Mouse (Mus musculus): ENCODE data around the gene Me3. TPM values are rescaled to one million over a fixed set of nuclear protein-coding genes. Genes with fewer than 3 reads are reported as not detected.

Me3 gene
- 3.3 and 3.6 TPM in 2 replicates for polyA plus RNA-seq (2015; fragmentation: Nextera tagmentation; extraction: Ambion mirVana)

DNA sequence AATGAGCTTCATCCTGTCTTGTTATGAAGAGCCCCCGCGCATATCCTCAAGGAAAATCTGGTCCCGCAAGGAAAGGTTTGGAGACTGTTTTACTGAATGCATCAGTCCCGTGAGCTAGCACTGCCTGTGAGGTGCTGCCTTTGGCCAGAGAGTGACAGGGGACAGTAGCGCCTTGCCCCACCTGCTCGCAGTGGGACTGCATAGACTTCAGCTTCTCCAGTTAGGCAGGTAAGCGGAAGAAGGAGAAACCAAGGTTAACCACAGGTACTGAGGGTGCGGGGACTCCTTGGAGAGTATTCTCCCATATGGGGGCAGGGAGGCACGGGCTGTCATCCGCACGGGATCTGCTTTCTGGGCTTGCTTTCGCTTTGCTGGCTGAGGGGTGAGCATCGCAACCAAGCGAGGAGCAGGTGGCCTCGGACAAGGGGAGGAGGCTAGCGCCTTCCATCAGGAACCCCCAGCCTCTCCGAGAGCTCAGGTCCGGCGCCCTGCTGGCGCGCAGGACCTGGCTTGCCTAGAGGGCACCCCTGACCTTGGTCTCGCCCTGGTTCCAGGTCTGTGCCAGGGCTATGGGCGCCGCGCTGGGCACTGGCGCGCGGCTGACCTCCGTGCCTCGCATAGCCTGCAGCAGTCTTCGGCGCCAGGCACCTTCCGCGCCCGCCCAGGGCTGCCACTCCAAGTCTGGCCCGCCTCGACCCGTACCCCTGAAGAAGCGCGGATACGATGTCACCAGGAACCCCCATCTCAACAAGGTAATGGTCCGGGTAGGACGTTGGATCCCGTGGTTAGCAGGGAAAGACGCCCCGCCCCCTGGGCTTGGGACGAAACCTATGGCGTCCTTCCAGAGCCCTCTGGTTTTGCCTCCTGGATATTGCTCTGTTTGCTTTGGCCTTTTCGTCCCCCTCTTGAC, at the start of gene Me3:
Gene Me3, plus strand, starts transcription at position 51 of the 910 bp plus-strand sequence.
- H3K27me3 ChIP-seq (replicated peaks): no peaks in the 10 kb centered on the region
- H3K4me2 ChIP-seq (replicated peaks): peak within 1 kb of the TSS; percentile 98
- peak within 1 kb of the TSS; percentile 66 for H3K9ac ChIP-seq
- H3K4me1 ChIP-seq (replicated peaks): no peaks in the 10 kb centered on the region
- H3K4me3 ChIP-seq (replicated peaks): peak within 1 kb of the TSS; percentile 70
- H3K27ac ChIP-seq: no peak within 1 kb of the TSS
- WGBS: 4% methylated on average over 49 of the region's 49 CpGs
- H3K9me3 ChIP-seq: no peaks in the 10 kb centered on the region
- peak; percentile 86 for ATAC-seq
- no peaks in the 10 kb centered on the region for H3K36me3 ChIP-seq

DNA sequence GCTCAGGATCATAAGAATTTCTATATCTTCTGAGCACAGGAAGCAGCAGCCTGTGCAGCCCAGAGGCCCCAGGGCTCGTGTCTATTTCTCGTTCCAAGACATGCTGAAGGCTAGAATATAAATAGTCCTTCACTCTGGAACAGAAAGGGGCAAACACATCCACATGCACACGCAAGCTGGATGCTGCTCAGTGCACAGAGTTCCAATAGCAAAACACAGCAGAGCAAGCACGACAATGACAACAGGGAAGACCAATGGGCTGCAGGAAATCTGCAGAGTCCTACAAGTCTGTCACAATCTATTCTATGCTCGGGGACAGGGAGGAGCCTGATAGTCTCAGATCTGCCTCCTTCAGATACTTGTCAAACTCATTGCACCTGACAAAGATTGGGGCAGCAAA, 42.2 kb upstream of the Me3 start:
- H3K27ac ChIP-seq: no peak overlapping the region
- no peaks in the 10 kb centered on the region for H3K27me3 ChIP-seq (replicated peaks)
- ATAC-seq: no peak
- no peak overlapping the region for H3K9ac ChIP-seq
- H3K36me3 ChIP-seq: no peaks in the 10 kb centered on the region
- 68% methylated on average over 5 of the region's 5 CpGs for WGBS
- H3K4me1 ChIP-seq (replicated peaks): no peaks in the 10 kb centered on the region
- no peaks in the 10 kb centered on the region for H3K9me3 ChIP-seq
- H3K4me2 ChIP-seq (replicated peaks): no peak overlapping the region
- H3K4me3 ChIP-seq (replicated peaks): no peak overlapping the region

DNA sequence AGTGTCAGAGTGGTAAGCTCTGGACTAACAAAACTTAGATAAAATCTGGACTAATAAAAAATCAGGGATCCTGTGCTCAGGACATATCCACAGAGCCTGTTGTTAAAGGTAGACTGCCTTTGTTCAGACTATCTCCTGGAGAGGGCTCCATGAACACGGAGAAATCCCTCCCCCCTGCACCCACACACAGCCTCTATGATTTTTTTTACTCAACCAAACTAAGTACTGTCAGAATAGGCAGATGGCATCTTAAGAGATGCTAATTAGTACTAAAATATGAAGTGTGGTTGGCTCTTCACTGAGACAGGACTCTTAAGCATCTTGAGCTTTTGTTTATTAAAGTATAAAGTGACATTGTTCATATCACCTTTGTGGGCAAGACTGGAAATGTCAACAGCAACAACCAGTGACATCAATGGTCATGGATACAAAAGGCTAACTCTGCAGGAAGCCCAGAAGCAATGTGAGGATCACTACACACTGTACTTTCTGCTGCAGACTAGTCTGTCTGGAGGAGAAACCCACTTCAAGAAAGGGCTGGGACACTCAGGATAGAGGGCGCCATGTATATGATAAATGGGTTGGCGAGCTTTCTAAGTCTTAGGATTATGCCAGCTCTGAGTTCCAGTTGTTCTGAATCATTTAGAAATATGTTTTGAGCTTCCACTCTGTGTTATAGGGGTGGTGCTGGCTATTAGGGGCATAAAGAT, 41.5 kb upstream of the Me3 start:
- Histone ChIP-seq H3K9me3 (no peaks in the 10 kb centered on the region), H3K4me2 (replicated peaks) (no peak overlapping the region), H3K27ac (no peak overlapping the region), H3K36me3 (no peaks in the 10 kb centered on the region), H3K4me1 (replicated peaks) (no peaks in the 10 kb centered on the region), H3K27me3 (replicated peaks) (no peaks in the 10 kb centered on the region), H3K9ac (no peak overlapping the region), H3K4me3 (replicated peaks) (no peak overlapping the region)
- no peak for ATAC-seq
- WGBS: 75% methylated on average over 3 of the region's 3 CpGs

DNA sequence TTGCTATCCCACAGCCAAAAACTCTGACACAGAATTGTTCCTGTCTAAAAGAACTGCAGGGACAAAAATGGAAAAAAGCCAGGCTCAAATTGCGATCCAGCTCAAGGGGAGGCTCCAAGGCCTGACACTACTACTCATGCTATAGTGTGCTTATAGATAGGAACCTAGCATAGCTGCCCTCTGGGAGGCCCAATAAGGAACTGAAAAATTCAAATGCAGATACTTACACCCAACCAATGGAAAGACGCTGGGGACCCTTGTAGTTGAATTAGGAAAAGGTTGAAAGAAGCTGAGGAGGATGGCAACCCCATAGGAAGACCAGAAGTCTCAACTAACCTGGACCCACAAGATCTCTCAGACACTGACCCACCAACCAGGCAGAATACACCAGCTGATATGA, 36.4 kb upstream of the Me3 start:
- 92% methylated on average over 2 of the region's 2 CpGs for WGBS
- no peak overlapping the region for H3K27ac ChIP-seq
- H3K36me3 ChIP-seq: no peaks in the 10 kb centered on the region
- no peak for ATAC-seq
- no peaks in the 10 kb centered on the region for H3K9me3 ChIP-seq
- no peak overlapping the region for H3K4me2 ChIP-seq (replicated peaks)
- no peaks in the 10 kb centered on the region for H3K4me1 ChIP-seq (replicated peaks)
- H3K4me3 ChIP-seq (replicated peaks): no peak overlapping the region
- H3K27me3 ChIP-seq (replicated peaks): no peaks in the 10 kb centered on the region
- no peak overlapping the region for H3K9ac ChIP-seq

DNA sequence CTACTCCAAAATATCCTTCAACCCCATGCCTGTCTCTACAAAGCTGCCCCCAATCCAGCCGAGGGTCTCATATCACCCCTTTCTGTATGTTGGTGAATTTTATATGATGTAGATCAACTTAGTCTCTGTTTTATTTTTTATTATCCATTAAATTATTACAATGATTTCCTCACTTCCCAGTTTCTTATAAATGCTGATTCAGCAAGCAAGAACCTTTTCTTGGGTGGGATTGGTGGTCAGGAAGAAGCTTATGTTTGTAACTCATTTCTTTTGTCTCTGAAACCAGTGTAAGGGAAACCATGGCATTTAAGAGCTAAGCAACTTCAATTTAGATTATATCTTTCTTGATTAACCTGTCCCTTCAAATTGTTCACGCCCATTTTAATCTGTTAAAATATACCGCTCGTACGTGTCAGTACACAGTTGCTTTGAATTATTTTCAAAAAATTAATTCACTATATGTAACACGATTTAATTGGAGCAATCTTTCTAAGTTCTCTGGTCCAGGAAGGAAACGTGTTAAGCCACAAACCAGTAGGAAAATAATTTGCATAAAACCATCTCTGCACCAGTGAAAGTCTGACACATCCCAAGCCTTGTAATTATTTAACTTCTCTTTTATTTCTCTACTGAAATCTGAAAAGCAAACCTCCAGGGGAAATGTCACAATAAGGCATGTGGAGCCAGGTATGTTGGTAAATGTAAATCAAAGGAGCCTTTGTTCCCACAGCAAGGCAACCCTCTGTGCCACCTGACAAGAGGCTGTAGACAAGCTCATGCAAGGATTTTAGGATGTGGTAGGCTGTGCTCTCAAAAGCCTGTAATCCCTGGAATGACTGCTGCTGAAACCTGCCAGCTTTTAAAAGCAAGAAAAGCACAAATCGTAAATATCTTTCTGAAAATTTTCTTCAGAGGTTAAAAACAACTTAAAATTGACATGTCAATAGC, 26.3 kb upstream of the Me3 start:
- H3K27ac ChIP-seq: no peak overlapping the region
- H3K4me1 ChIP-seq (replicated peaks): no peaks in the 10 kb centered on the region
- WGBS: 82% methylated on average over 8 of the region's 8 CpGs
- no peak overlapping the region for H3K4me2 ChIP-seq (replicated peaks)
- H3K9me3 ChIP-seq: no peaks in the 10 kb centered on the region
- H3K9ac ChIP-seq: no peak overlapping the region
- ATAC-seq: no peak
- no peaks in the 10 kb centered on the region for H3K27me3 ChIP-seq (replicated peaks)
- H3K4me3 ChIP-seq (replicated peaks): no peak overlapping the region
- no peaks in the 10 kb centered on the region for H3K36me3 ChIP-seq

DNA sequence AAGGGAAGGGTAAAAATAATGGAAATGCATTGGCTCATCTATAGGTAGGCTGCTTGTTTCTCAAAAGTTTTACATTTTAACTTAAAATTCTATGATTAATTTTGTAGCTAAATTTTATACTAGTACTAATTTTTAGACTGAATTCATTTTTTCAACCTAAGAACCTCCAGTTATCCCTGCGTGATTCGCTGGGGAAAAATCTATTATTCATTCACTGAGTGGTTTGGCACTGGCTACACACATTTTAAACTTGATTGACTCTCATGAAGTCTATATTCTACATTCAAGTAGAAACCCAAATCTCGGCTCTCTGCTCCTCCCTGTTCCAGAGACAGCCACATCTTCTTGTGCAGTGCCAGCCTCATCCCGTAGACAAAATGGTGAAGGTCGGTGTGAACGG, 24.9 kb upstream of the Me3 start:
- Histone ChIP-seq H3K9me3 (no peaks in the 10 kb centered on the region), H3K27ac (no peak overlapping the region), H3K4me1 (replicated peaks) (no peaks in the 10 kb centered on the region), H3K4me2 (replicated peaks) (no peak overlapping the region), H3K4me3 (replicated peaks) (no peak overlapping the region), H3K9ac (no peak overlapping the region), H3K36me3 (no peaks in the 10 kb centered on the region), H3K27me3 (replicated peaks) (no peaks in the 10 kb centered on the region)
- no peak for ATAC-seq
- WGBS: 95% methylated on average over 6 of the region's 6 CpGs

DNA sequence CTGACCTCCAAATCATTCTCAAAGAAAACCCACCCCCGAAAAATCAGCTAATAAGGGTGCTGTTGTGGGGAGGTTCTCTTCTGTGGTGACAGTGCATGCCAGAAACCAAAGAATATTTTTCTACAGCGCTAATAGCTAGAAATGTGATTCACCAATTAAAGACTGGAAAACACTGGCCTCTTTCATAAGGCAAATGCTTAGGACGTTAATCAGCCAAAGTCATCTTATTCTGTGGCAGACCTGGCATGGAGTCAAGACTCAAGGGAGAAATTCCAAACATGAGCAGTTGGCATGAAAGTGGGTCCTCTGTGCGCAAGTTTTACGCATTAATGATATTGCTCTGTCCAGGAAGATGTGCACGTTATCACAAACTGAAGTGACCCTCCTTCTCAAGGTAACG, 21.0 kb upstream of the Me3 start:
- Histone ChIP-seq H3K36me3 (no peaks in the 10 kb centered on the region), H3K4me1 (replicated peaks) (no peaks in the 10 kb centered on the region), H3K4me2 (replicated peaks) (no peak overlapping the region), H3K9me3 (no peaks in the 10 kb centered on the region), H3K27me3 (replicated peaks) (no peaks in the 10 kb centered on the region), H3K4me3 (replicated peaks) (no peak overlapping the region), H3K9ac (no peak overlapping the region), H3K27ac (no peak overlapping the region)
- ATAC-seq: no peak
- 85% methylated on average over 7 of the region's 7 CpGs for WGBS

DNA sequence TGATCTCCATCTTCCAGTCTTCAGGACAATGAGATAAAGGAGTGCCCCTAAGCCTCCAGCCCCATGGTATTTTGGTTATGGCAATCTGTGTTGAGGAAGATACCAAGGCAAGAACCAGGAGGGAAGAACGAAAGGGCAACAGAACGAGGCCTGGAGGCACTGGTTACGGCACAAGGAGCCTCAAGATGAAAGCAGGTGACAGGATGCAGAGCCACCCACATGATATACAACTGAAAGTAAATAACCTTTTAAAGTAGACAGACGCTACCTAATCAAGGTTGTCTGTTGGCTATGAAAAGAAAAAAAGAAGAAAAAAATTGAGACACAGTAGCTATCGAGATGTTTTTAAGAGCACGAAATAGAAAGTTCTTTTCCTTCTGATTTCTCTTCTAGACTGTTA, 16.0 kb upstream of the Me3 start:
- Histone ChIP-seq H3K4me1 (replicated peaks) (no peaks in the 10 kb centered on the region), H3K27me3 (replicated peaks) (no peaks in the 10 kb centered on the region), H3K4me3 (replicated peaks) (no peak overlapping the region), H3K27ac (no peak overlapping the region), H3K9ac (no peak overlapping the region), H3K9me3 (no peaks in the 10 kb centered on the region), H3K4me2 (replicated peaks) (no peak overlapping the region), H3K36me3 (no peaks in the 10 kb centered on the region)
- ATAC-seq: no peak
- 71% methylated on average over 6 of the region's 6 CpGs for WGBS

DNA sequence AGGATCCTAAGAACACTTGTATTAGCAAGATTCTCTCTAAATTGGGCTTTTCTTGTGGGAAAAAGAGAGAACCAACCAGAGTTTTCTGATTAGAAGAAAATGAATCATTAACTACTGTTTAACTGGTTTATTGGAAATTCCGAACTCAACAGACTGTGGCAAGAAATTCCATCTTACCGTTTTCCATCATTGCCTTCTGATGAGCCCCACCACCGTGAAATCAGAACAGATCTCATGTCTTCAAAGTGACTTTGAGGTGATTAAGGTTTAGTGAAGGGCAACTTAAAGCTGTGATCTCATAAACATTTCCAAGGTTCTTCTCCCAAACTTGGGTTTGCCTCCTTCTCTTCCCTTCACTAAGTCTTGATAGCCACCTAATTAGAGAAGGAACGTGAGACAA, 8.9 kb upstream of the Me3 start:
- H3K27ac ChIP-seq: no peak overlapping the region
- H3K9ac ChIP-seq: no peak overlapping the region
- H3K36me3 ChIP-seq: no peaks in the 10 kb centered on the region
- H3K4me1 ChIP-seq (replicated peaks): no peaks in the 10 kb centered on the region
- ATAC-seq: no peak
- 81% methylated on average over 4 of the region's 4 CpGs for WGBS
- H3K27me3 ChIP-seq (replicated peaks): no peaks in the 10 kb centered on the region
- H3K4me3 ChIP-seq (replicated peaks): no peak overlapping the region
- H3K9me3 ChIP-seq: no peaks in the 10 kb centered on the region
- H3K4me2 ChIP-seq (replicated peaks): no peak overlapping the region

DNA sequence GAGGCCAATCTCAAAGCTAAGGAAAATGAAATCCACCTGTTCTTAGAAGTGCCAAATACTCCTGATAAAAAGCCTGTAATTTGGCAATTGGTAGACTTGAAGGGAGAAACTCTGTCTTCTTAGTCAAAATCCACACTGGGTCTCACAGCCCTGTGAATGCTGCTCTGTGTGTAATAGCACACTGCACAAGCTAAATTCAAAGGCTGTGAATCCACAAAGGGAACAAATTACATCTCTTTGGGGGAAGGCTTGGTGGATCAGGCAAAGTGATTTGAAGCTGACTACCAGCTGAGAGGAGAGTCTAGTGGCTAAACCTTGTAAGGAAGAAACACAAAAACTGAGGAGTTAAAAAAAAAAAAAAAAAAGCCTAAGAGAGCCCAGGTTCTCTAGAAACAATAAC, 4.8 kb upstream of the Me3 start:
- Histone ChIP-seq H3K9me3 (no peaks in the 10 kb centered on the region), H3K4me2 (replicated peaks) (no peak overlapping the region), H3K4me3 (replicated peaks) (no peak overlapping the region), H3K27me3 (replicated peaks) (no peaks in the 10 kb centered on the region), H3K36me3 (no peaks in the 10 kb centered on the region), H3K4me1 (replicated peaks) (no peaks in the 10 kb centered on the region), H3K27ac (no peak overlapping the region), H3K9ac (no peak overlapping the region)
- ATAC-seq: no peak

DNA sequence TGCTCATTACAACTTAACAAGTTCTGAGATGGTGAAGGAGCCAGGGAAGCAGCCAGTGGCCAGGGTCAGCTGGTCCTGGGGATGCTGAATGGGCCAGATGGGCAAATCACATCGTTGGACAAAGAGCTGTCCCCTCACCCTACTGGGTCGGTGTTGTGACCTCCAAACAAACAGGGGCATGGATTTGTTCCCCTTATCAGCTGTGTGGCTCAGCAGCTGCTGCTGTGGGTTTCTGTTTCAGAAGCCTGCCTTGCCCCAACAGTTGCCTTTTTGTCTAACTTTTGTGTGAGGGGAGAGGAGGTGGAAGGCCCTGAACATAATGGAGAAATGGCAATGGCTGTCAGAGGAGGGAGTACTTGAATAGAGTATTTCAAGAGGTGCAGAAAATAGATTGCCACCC, 4.2 kb upstream of the Me3 start:
- WGBS: 32% methylated on average over 2 of the region's 2 CpGs
- H3K27me3 ChIP-seq (replicated peaks): no peaks in the 10 kb centered on the region
- no peak overlapping the region for H3K4me3 ChIP-seq (replicated peaks)
- no peaks in the 10 kb centered on the region for H3K4me1 ChIP-seq (replicated peaks)
- H3K27ac ChIP-seq: no peak overlapping the region
- H3K9ac ChIP-seq: no peak overlapping the region
- H3K4me2 ChIP-seq (replicated peaks): no peak overlapping the region
- no peaks in the 10 kb centered on the region for H3K9me3 ChIP-seq
- no peak for ATAC-seq
- H3K36me3 ChIP-seq: no peaks in the 10 kb centered on the region

DNA sequence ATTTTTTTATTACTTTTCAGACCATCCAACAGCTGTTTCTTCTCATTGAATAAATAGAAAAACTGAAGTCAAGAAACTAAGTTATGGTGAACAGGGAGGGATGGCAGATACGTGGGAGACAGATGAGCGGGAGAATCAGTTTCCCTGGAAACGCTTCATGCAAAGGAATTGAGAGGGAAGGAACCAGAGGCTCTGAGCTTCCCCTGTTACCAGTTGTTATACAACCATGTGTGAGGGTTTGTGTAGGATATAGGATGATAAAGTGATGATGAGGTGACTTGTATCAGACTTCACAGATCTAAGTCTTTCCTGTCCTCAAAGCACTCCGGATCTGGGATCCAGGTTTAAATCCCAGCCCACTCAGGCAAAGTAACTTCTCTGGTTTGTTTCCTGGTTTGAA, 3.2 kb upstream of the Me3 start:
- Histone ChIP-seq H3K4me2 (replicated peaks) (no peak overlapping the region), H3K27ac (no peak overlapping the region), H3K4me1 (replicated peaks) (no peaks in the 10 kb centered on the region), H3K36me3 (no peaks in the 10 kb centered on the region), H3K9ac (no peak overlapping the region), H3K4me3 (replicated peaks) (no peak overlapping the region), H3K27me3 (replicated peaks) (no peaks in the 10 kb centered on the region), H3K9me3 (no peaks in the 10 kb centered on the region)
- ATAC-seq: no peak
- WGBS: 64% methylated on average over 4 of the region's 4 CpGs
